Mouse (Mus musculus) liver, embryonic 12.5 days (tissue): Measurements from ENCODE around the gene Riox2. TPM values are rescaled to one million over a fixed set of nuclear protein-coding genes. Genes with fewer than 3 reads are reported as not detected.

ENCODE experiments used
- ATAC-seq: fragments of 200-750 bp; cut with Nextera tagmentation; 2 replicates; pipeline ENCODE4 v1.8.0; 2017; ENCODE audit warnings: moderate number of reproducible peaks, mild to moderate bottlenecking, moderate library complexity
- H3K27ac ChIP-seq: fragments of 300-500 bp; sonication (generic); 2 replicates; pipeline ENCODE4 v1.5.1; 2016; ENCODE audit warnings: mild to moderate bottlenecking
- H3K27me3 ChIP-seq: fragments of 300-500 bp; sonication (generic); replicated peaks from 2 replicates; pipeline ENCODE4 v1.6.1; 2016; ENCODE audit warnings: mild to moderate bottlenecking, moderate library complexity
- H3K36me3 ChIP-seq: fragments of 300-500 bp; sonication (generic); 2 replicates; pipeline ENCODE4 v1.6.1; 2016; ENCODE audit warnings: mild to moderate bottlenecking, moderate library complexity
- H3K4me1 ChIP-seq: fragments of 300-500 bp; sonication (generic); 2 replicates; pipeline ENCODE4 v1.6.1; 2016
- H3K4me2 ChIP-seq: fragments of 300-500 bp; sonication (generic); 2 replicates; pipeline ENCODE4 v1.6.1; 2016; ENCODE audit warnings: mild to moderate bottlenecking, moderate library complexity
- H3K4me3 ChIP-seq: fragments of 300-500 bp; sonication (generic); 2 replicates; pipeline ENCODE4 v1.5.1; 2016; ENCODE audit warnings: mild to moderate bottlenecking, moderate library complexity
- H3K9ac ChIP-seq: fragments of 300-500 bp; sonication (generic); 2 replicates; pipeline ENCODE4 v1.6.1; 2016; ENCODE audit warnings: mild to moderate bottlenecking, moderate library complexity
- H3K9me3 ChIP-seq: fragments of 300-500 bp; sonication (generic); replicated peaks from 2 replicates; pipeline ENCODE4 v1.6.1; 2016; ENCODE audit warnings: mild to moderate bottlenecking, moderate library complexity
- WGBS: fragments of 180-500 bp; shearing (Covaris S2); methylation state at CpG from one replicate; pipeline ENCODE4 v1.1.7; 2016; ENCODE audit not compliant: insufficient replicate concordance; 5-methylcytosine and 5-hydroxymethylcytosine counted together
- polyA plus RNA-seq: library from polyadenylated mRNA; unstranded; fragments of >200 nt; fragmentation: Nextera tagmentation; extraction: Ambion mirVana; gene quantifications from 2 replicates; pipeline ENCODE4 v1.2.1, GENCODE M21; 2016

The Riox2 gene
- polyA plus RNA-seq, 1 experiment from 2014 or later = 28.8 TPM

DNA sequence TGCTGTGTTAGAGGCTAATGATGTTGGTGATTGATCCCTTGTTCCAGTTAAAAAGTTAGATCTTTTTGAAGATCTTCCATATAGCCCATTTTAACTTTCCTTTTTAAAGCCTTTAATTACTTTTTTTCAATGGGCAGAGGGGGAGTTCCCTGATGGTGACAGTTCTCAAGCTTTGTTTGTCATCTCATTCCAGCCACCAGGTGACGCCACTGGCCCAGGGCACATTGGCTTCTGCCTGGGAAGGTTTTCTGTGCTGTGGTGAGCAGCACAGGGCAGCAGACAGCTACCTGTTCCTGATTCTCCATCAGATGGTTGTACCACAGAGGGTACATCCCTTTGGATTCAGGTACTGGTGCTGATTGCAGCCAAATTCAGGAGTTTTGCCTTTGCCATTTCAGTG, 3.2 kb downstream of the Riox2 start:
- no peak overlapping the region for H3K27ac ChIP-seq
- no peak overlapping the region for H3K9ac ChIP-seq
- H3K27me3 ChIP-seq = no peaks in the 10 kb centered on the region
- H3K9me3 ChIP-seq = no peaks in the 10 kb centered on the region
- no peak overlapping the region for H3K4me2 ChIP-seq
- ATAC-seq = no peak
- peaks cover 16% of the 10 kb centered on the region for H3K4me1 ChIP-seq
- 22% methylated on average over 1 of the region's 1 CpGs for WGBS
- H3K36me3 ChIP-seq = peaks cover 45% of the 10 kb centered on the region
- H3K4me3 ChIP-seq = no peak overlapping the region

GRCm38 (mm10) chr16:59477955-59478354, 6.4 kb downstream of the Riox2 start:
- Histone ChIP-seq H3K4me2 (no peak overlapping the region), H3K36me3 (peaks cover 76% of the 10 kb centered on the region), H3K4me1 (peaks cover 10% of the 10 kb centered on the region), H3K9me3 (no peaks in the 10 kb centered on the region), H3K27me3 (no peaks in the 10 kb centered on the region), H3K27ac (no peak overlapping the region), H3K9ac (no peak overlapping the region), H3K4me3 (no peak overlapping the region)
- 47% methylated on average over 3 of the region's 3 CpGs for WGBS
- no peak for ATAC-seq

- 75% methylated on average over 7 of the region's 7 CpGs for WGBS
Observed at GRCm38 (mm10) chr16:59487239-59487638, 15.7 kb downstream of the Riox2 start.

GRCm38 (mm10) chr16:59487975-59488548, 16.5 kb downstream of the Riox2 start:
- no peak overlapping the region for H3K4me2 ChIP-seq
- 47% methylated on average over 9 of the region's 9 CpGs for WGBS
- no peak overlapping the region for H3K4me3 ChIP-seq
- H3K27ac ChIP-seq = no peak overlapping the region
- H3K4me1 ChIP-seq = peaks cover 13% of the 10 kb centered on the region
- no peak overlapping the region for H3K9ac ChIP-seq
- peak; percentile 88 for ATAC-seq
- no peaks in the 10 kb centered on the region for H3K27me3 ChIP-seq
- peaks cover 95% of the 10 kb centered on the region for H3K36me3 ChIP-seq
- H3K9me3 ChIP-seq = no peaks in the 10 kb centered on the region

More at GRCm38 (mm10) chr16:59487239-59487638, 15.7 kb downstream of the Riox2 start:
- peaks cover 95% of the 10 kb centered on the region for H3K36me3 ChIP-seq
- H3K4me2 ChIP-seq = no peak overlapping the region
- H3K27ac ChIP-seq = no peak overlapping the region
- ATAC-seq = no peak
- no peaks in the 10 kb centered on the region for H3K27me3 ChIP-seq
- H3K4me3 ChIP-seq = no peak overlapping the region
- H3K4me1 ChIP-seq = peaks cover 13% of the 10 kb centered on the region
- H3K9me3 ChIP-seq = no peaks in the 10 kb centered on the region
- H3K9ac ChIP-seq = no peak overlapping the region

- no peak for ATAC-seq
- no peak overlapping the region for H3K4me2 ChIP-seq
- WGBS = 86% methylated on average over 14 of the region's 14 CpGs
- H3K27ac ChIP-seq = no peak overlapping the region
- H3K9me3 ChIP-seq = no peaks in the 10 kb centered on the region
- no peak overlapping the region for H3K4me3 ChIP-seq
- H3K36me3 ChIP-seq = peaks cover 62% of the 10 kb centered on the region
- no peak overlapping the region for H3K9ac ChIP-seq
- peaks cover 1% of the 10 kb centered on the region; the same call in 1 of the 2 replicates for H3K4me1 ChIP-seq
- no peaks in the 10 kb centered on the region for H3K27me3 ChIP-seq
Observed at GRCm38 (mm10) chr16:59493199-59493598, 21.6 kb downstream of the Riox2 start.

- H3K9ac ChIP-seq = no peak overlapping the region
- no peak for ATAC-seq
- no peak overlapping the region for H3K4me2 ChIP-seq
- H3K27me3 ChIP-seq = no peaks in the 10 kb centered on the region
- WGBS = 80% methylated on average over 1 of the region's 1 CpGs
- H3K27ac ChIP-seq = no peak overlapping the region
- H3K9me3 ChIP-seq = no peaks in the 10 kb centered on the region
- H3K4me3 ChIP-seq = no peak overlapping the region
- H3K36me3 ChIP-seq = peaks cover 16% of the 10 kb centered on the region
- no peaks in the 10 kb centered on the region for H3K4me1 ChIP-seq
Observed at GRCm38 (mm10) chr16:59497947-59498346, 26.4 kb downstream of the Riox2 start.

DNA sequence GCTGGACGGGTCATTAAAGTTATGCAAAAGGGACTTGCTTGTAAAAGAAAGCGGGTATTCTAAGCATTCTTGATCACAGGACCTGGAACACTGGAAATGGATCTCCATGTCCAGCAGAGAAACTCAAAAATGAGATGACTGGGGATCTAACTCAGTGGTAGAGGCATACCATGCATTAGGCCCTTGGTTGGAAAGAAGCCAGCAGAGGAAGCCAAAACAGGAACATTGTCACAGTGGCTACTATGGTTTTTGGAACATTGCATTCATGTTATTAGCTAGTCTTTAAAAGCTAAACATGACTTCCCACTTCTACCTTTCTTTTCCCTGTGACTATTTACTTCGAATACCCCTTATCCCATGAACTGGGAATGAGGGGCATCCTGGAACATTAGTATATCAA, 27.6 kb downstream of the Riox2 start:
- H3K36me3 ChIP-seq = peaks cover 5% of the 10 kb centered on the region
- 65% methylated on average over 3 of the region's 3 CpGs for WGBS
- ATAC-seq = no peak

GRCm38 (mm10) chr16:59509830-59510229, 38.3 kb downstream of the Riox2 start:
- H3K4me2 ChIP-seq = no peak overlapping the region
- H3K27ac ChIP-seq = no peak overlapping the region
- H3K36me3 ChIP-seq = no peaks in the 10 kb centered on the region
- H3K4me3 ChIP-seq = no peak overlapping the region
- no peaks in the 10 kb centered on the region for H3K27me3 ChIP-seq
- H3K4me1 ChIP-seq = no peaks in the 10 kb centered on the region
- no peak for ATAC-seq
- H3K9ac ChIP-seq = no peak overlapping the region
- no peaks in the 10 kb centered on the region for H3K9me3 ChIP-seq
- WGBS = 68% methylated on average over 5 of the region's 5 CpGs

More for the DNA sequence above, 27.6 kb downstream of the Riox2 start:
- Histone ChIP-seq H3K9ac (no peak overlapping the region), H3K4me2 (no peak overlapping the region), H3K27me3 (no peaks in the 10 kb centered on the region), H3K27ac (no peak overlapping the region), H3K9me3 (no peaks in the 10 kb centered on the region), H3K4me3 (no peak overlapping the region), H3K4me1 (no peaks in the 10 kb centered on the region)

GRCm38 (mm10) chr16:59515169-59515568, 43.6 kb downstream of the Riox2 start:
- no peak for ATAC-seq
- Histone ChIP-seq H3K9me3 (no peaks in the 10 kb centered on the region), H3K27ac (no peak overlapping the region), H3K4me2 (no peak overlapping the region), H3K27me3 (no peaks in the 10 kb centered on the region), H3K9ac (no peak overlapping the region), H3K4me3 (no peak overlapping the region), H3K36me3 (no peaks in the 10 kb centered on the region), H3K4me1 (no peaks in the 10 kb centered on the region)
- WGBS = 75% methylated on average over 5 of the region's 5 CpGs

DNA sequence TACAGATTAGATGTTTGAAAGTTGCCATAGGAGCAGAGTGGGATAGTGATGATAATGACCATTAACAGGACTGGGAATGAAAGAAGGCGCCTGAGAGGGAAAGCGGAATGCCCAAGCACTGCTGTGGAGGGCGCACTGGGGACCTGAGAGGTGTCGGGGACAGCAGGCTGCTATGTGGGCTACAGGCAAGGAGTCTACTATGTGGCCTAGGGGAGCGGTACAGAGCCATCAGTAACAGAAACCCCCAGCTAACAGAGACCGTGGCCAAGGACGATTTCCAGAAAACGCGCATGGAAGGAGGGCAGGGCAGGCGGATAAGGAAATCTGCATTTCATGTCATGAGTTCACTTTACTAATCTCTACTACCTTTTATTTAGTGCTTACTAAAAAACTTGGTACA, 45.4 kb downstream of the Riox2 start:
- Histone ChIP-seq H3K4me2 (no peak overlapping the region), H3K4me3 (no peak overlapping the region), H3K27me3 (no peaks in the 10 kb centered on the region), H3K36me3 (no peaks in the 10 kb centered on the region), H3K9me3 (no peaks in the 10 kb centered on the region), H3K9ac (no peak overlapping the region), H3K27ac (no peak overlapping the region), H3K4me1 (no peaks in the 10 kb centered on the region)
- 71% methylated on average over 10 of the region's 10 CpGs for WGBS
- no peak for ATAC-seq

GRCm38 (mm10) chr16:59517447-59518219, 46.1 kb downstream of the Riox2 start:
- no peak for ATAC-seq
- H3K9ac ChIP-seq = no peak overlapping the region
- H3K4me1 ChIP-seq = no peaks in the 10 kb centered on the region
- no peak overlapping the region for H3K4me3 ChIP-seq
- H3K9me3 ChIP-seq = no peaks in the 10 kb centered on the region
- WGBS = 20% methylated on average over 15 of the region's 15 CpGs
- H3K27me3 ChIP-seq = no peaks in the 10 kb centered on the region
- no peaks in the 10 kb centered on the region for H3K36me3 ChIP-seq
- H3K27ac ChIP-seq = no peak overlapping the region
- 0 out of 2 replicates have a peak overlapping the region, but pooled peaks have one; percentile 0 for H3K4me2 ChIP-seq

DNA sequence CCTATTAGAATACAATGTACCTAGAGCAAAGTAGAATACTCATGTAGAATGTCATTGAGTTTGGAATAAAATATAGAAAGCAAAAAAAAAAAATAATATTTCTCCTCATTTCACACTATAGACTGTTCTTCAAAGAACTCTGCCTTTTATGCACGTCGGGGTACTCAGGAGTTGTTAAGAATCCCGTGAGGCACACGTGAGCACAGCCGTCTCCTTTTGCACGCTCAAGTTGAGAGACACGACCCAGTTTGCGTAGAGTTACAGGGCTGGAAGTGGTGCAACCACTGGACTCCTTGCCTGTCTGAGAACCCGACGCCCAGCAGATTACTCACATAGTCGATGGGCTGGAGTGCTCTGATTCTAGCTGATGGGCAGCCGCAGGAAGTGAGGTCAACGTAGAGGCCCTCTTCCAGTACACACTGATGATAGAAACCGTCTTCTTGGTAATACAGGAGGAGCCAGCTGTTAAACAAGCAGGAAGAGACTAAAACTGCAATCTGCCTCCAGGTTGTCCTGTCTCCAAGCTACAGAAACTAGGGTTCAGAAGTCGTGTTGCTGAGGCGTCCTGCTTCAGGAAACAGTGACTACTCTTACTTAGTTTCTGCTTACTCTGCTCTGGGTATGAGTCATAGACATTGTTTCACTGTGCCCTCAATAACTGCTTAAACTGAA, 50.3 kb downstream of the Riox2 start:
- 58% methylated on average over 16 of the region's 16 CpGs for WGBS

More for the DNA sequence above, 50.3 kb downstream of the Riox2 start:
- ATAC-seq = no peak
- no peaks in the 10 kb centered on the region for H3K4me1 ChIP-seq
- H3K4me3 ChIP-seq = no peak overlapping the region
- H3K27me3 ChIP-seq = no peaks in the 10 kb centered on the region
- no peak overlapping the region for H3K9ac ChIP-seq
- H3K36me3 ChIP-seq = no peaks in the 10 kb centered on the region
- H3K27ac ChIP-seq = no peak overlapping the region
- H3K9me3 ChIP-seq = no peaks in the 10 kb centered on the region
- no peak overlapping the region for H3K4me2 ChIP-seq
